Mouse (Mus musculus): ENCODE data around the gene Zc3h18. TPM values are rescaled to one million over a fixed set of nuclear protein-coding genes. Genes with fewer than 3 reads are reported as not detected.
A peak's percentile ranks its signal among the peaks of the same experiment; 100 is the strongest.

Zc3h18 gene
- total and polyA plus RNA-seq, 3 experiments = 30.2 to 122 (median 98.5) TPM

DNA sequence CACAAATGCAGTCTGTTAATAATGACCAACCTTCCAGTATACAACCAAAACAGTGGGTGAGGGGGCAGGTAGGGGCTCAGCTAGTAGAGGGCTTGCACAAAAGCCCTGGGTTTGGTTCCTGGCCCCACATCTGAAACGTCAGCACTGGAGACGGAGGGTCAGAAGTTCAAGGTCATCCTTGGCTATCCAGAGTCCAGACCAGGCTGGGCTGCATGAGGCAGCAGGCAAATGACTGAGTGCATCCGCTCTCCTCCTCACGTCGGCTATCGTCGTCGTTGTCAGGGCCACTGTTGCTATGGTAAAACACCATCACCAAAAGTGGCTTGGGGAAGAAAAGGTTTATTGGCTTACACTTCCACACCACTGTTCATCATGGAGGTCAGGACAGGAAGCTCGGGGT, 37.9 kb downstream of the Zc3h18 start:
- no peak overlapping the region for H3K9ac ChIP-seq (ENCODE audit: control insufficient read depth, low read depth, low read length, poor library complexity, severe bottlenecking)
- H3K4me1 ChIP-seq (ENCODE audit: control insufficient read depth in 1 of 2, insufficient read depth in 2 of 2, low read length in 2 of 2) = peaks cover 8 to 13% of the 10 kb centered on the region in 2 experiments
- no peaks in the 10 kb centered on the region for H3K9me3 ChIP-seq (replicated peaks; ENCODE audit: insufficient read depth, low read length)
- H3K27ac ChIP-seq (ENCODE audit: control insufficient read depth, low read depth, low read length) = no peak overlapping the region
- no peak overlapping the region for H3K4me3 ChIP-seq (ENCODE audit: control insufficient read depth in 1 of 2, insufficient read depth in 1 of 2, low read depth in 2 of 2, low read length in 2 of 2)
- no peaks in the 10 kb centered on the region for H3K79me2 ChIP-seq (ENCODE audit: control insufficient read depth, insufficient read depth, low read length, poor library complexity)
- DNase-seq (ENCODE audit: low read depth, low spot score) = no peak
- TF ChIP-seq SIN3A (IDR thresholded peaks at IDR 0.05; ENCODE audit: low read length) (no peak), BHLHE40 (IDR thresholded peaks at IDR 0.05; ENCODE audit: borderline replicate concordance, low read depth, low read length) (no peak), HCFC1 (IDR thresholded peaks at IDR 0.05; ENCODE audit: low read depth, low read length) (no peak), POLR2A (IDR thresholded peaks at IDR 0.05; ENCODE audit: control insufficient read depth in 1 of 2, insufficient read depth in 1 of 2, low read depth in 1 of 2, low read length in 2 of 2, poor library complexity in 1 of 2) (no peak), RCOR1 (IDR thresholded peaks at IDR 0.05; ENCODE audit: low read depth, low read length) (no peak)
- H3K27me3 ChIP-seq (ENCODE audit: control insufficient read depth in 1 of 2, insufficient read depth in 2 of 2, low read length in 2 of 2) = no peaks in the 10 kb centered on the region
- H3K36me3 ChIP-seq (ENCODE audit: control insufficient read depth in 1 of 2, insufficient read depth in 2 of 2, low read length in 2 of 2) = peaks cover 15 to 19% of the 10 kb centered on the region in 2 experiments

DNA sequence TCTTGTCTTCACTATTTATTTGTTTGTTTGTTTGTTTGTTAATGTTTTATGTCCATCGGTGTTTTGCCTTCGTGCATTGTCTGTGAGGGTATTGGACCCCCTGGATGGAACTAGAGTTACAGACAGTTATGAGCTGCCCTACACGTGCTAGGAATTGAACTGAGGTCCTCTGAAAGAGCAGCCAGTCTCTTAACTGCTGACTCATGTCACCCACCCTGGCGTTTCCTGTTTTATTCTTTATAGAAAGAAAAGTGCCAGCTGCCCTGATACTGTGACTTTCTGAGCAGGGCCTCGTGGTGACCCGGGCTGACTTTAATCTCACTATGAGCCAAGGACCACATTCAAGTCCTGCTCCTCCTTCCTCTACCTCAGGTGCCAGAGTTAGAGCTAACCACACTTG, 39.1 kb downstream of the Zc3h18 start:
- peak; percentile 65; the same call in 1 of the 2 replicates for TF ChIP-seq GABPA (IDR thresholded peaks at IDR 0.05; ENCODE audit: low read depth, low read length)
- 0 out of 2 replicates have a peak, but pooled peaks have one; percentile 9 for TF ChIP-seq TCF12 (IDR thresholded peaks at IDR 0.05; ENCODE audit: low read depth, low read length)
- peak; percentile 85 for TF ChIP-seq MYC (IDR thresholded peaks at IDR 0.05; ENCODE audit: low read depth, low read length)
- no peak for TF ChIP-seq UBTF (IDR thresholded peaks at IDR 0.05; ENCODE audit: borderline replicate concordance, insufficient read depth, low read depth, low read length)
- TF ChIP-seq POLR2A (IDR thresholded peaks at IDR 0.05; ENCODE audit: control insufficient read depth in 1 of 2, insufficient read depth in 1 of 2, low read depth in 1 of 2, low read length in 2 of 2, poor library complexity in 1 of 2) = 0 out of 4 replicates have a peak, but pooled peaks of 1 of the 2 experiments have one; percentile 22
- TF ChIP-seq EP300 (IDR thresholded peaks at IDR 0.05; ENCODE audit: low read depth in 1 of 2, low read length in 2 of 2) = peak; percentile 58 to 59; a peak in 3 of 4 replicates
- peak; percentile 82 for TF ChIP-seq ETS1 (IDR thresholded peaks at IDR 0.05; ENCODE audit: low read depth, low read length)
- TF ChIP-seq TBP (IDR thresholded peaks at IDR 0.05; ENCODE audit: low read depth, low read length) = 0 out of 2 replicates have a peak, but pooled peaks have one; percentile 13
- TF ChIP-seq NRF1 (IDR thresholded peaks at IDR 0.05; ENCODE audit: insufficient read depth, low read depth, low read length, poor library complexity, severe bottlenecking) = no peak
- peak; percentile 78; the same call in 1 of the 2 replicates for TF ChIP-seq MAFK (IDR thresholded peaks at IDR 0.05; ENCODE audit: borderline replicate concordance, low read depth, low read length)
- peak; percentile 69 for TF ChIP-seq SIN3A (IDR thresholded peaks at IDR 0.05; ENCODE audit: low read length)
- no peak for TF ChIP-seq ZNF384 (IDR thresholded peaks at IDR 0.05; ENCODE audit: low read depth, low read length)
- no peak for TF ChIP-seq ZMIZ1 (IDR thresholded peaks at IDR 0.05; ENCODE audit: low read depth, low read length)
- TF ChIP-seq NELFE (IDR thresholded peaks at IDR 0.05; ENCODE audit: low read depth, low read length) = no peak
- TF ChIP-seq MAX (IDR thresholded peaks at IDR 0.05; ENCODE audit: low read length) = peak; percentile 81
- TF ChIP-seq BHLHE40 (IDR thresholded peaks at IDR 0.05; ENCODE audit: borderline replicate concordance, low read depth, low read length) = peak; percentile 61; the same call in 1 of the 2 replicates
- TF ChIP-seq MXI1 (IDR thresholded peaks at IDR 0.05; ENCODE audit: low read depth, low read length) = peak; percentile 85
- H3K79me2 ChIP-seq (ENCODE audit: control insufficient read depth, insufficient read depth, low read length, poor library complexity) = no peaks in the 10 kb centered on the region
- peaks cover 8 to 13% of the 10 kb centered on the region in 2 experiments for H3K4me1 ChIP-seq (ENCODE audit: control insufficient read depth in 1 of 2, insufficient read depth in 2 of 2, low read length in 2 of 2)
- H3K4me3 ChIP-seq (ENCODE audit: control insufficient read depth in 1 of 2, insufficient read depth in 1 of 2, low read depth in 2 of 2, low read length in 2 of 2) = no peak overlapping the region
- peaks cover 14 to 15% of the 10 kb centered on the region in 2 experiments for H3K36me3 ChIP-seq (ENCODE audit: control insufficient read depth in 1 of 2, insufficient read depth in 2 of 2, low read length in 2 of 2)
- H3K27ac ChIP-seq (ENCODE audit: control insufficient read depth, low read depth, low read length) = peak overlapping the region; percentile 50
- DNase-seq (ENCODE audit: low read depth, low spot score) = peak; percentile 72
- H3K9ac ChIP-seq (ENCODE audit: control insufficient read depth, low read depth, low read length, poor library complexity, severe bottlenecking) = no peak overlapping the region; the same call in 1 of the 2 replicates
- no peaks in the 10 kb centered on the region for H3K27me3 ChIP-seq (ENCODE audit: control insufficient read depth in 1 of 2, insufficient read depth in 2 of 2, low read length in 2 of 2)
- H3K9me3 ChIP-seq (replicated peaks; ENCODE audit: insufficient read depth, low read length) = no peaks in the 10 kb centered on the region

Measured in MEL (cell line).